Mouse (Mus musculus) myocyte (in vitro differentiated cells): ENCODE measurements around the gene Celf2. TPM values are rescaled to one million over a fixed set of nuclear protein-coding genes. Genes with fewer than 3 reads are reported as not detected.
"Not testable (repeated sequence)": the region's sequence is repeated elsewhere in the genome, so short reads cannot be mapped to it uniquely, and the experiment has no call there.

ENCODE experiments used
- H3K27me3 ChIP-seq: one replicate; pipeline ENCODE4 v1.6.1; 2011; ENCODE audit not compliant: control insufficient read depth, insufficient read depth, insufficient read length
- H3K36me3 ChIP-seq: one replicate; pipeline ENCODE4 v1.6.1; 2011; ENCODE audit not compliant: control insufficient read depth, insufficient read depth
- H3K4me2 ChIP-seq: one replicate; pipeline ENCODE4 v1.6.1; 2011; ENCODE audit warnings: low read depth, control low read depth
- H3K4me3 ChIP-seq: one replicate; pipeline ENCODE4 v1.5.1; 2011; ENCODE audit warnings: mild to moderate bottlenecking, control low read depth, moderate library complexity
- H3K79me2 ChIP-seq: one replicate; pipeline ENCODE4 v1.6.1; 2011; ENCODE audit not compliant: control insufficient read depth, insufficient read depth
- H3ac ChIP-seq: one replicate; pipeline ENCODE4 v1.6.1; 2011; ENCODE audit not compliant: control insufficient read depth, insufficient read length
- CEBPB ChIP-seq: IDR thresholded peaks from 2 replicates; pipeline ENCODE4 v1.6.1; 2011; ENCODE audit warnings: mild to moderate bottlenecking, moderate library complexity; ENCODE audit not compliant: poor library complexity, insufficient read depth, severe bottlenecking
- E2F4 ChIP-seq: IDR thresholded peaks from one replicate; pipeline ENCODE4 v1.6.1; 2011; ENCODE audit warnings: mild to moderate bottlenecking, control low read depth, moderate library complexity; ENCODE audit not compliant: insufficient read depth
- MAX ChIP-seq: IDR thresholded peaks from one replicate; pipeline ENCODE4 v1.6.1; 2011; ENCODE audit warnings: low read depth, mild to moderate bottlenecking, control low read depth
- MYOD1 ChIP-seq, 3 experiments: IDR thresholded peaks; one replicate each; pipeline ENCODE4 v1.6.1; 2011; ENCODE audit warnings: control low read depth in 2 of 3, low read depth in 2 of 3, mild to moderate bottlenecking in 2 of 3, moderate library complexity in 1 of 3; ENCODE audit not compliant: insufficient read length in 2 of 3, control insufficient read depth in 1 of 3
- MYOG ChIP-seq, 3 experiments: IDR thresholded peaks; one replicate each; pipeline ENCODE4 v1.6.1; 2011; ENCODE audit warnings: control low read depth in 2 of 3, low read depth in 2 of 3, mild to moderate bottlenecking in 2 of 3; ENCODE audit not compliant: insufficient read length in 2 of 3, control insufficient read depth in 1 of 3, insufficient read depth in 1 of 3
- POLR2A ChIP-seq: IDR thresholded peaks from one replicate; pipeline ENCODE4 v1.6.1; 2011; ENCODE audit warnings: low read depth, mild to moderate bottlenecking, control low read depth, moderate library complexity; ENCODE audit not compliant: insufficient read length
- POLR2AphosphoS2 ChIP-seq: IDR thresholded peaks from one replicate; pipeline ENCODE4 v1.6.1; 2011; ENCODE audit warnings: low read depth, control low read depth; ENCODE audit not compliant: insufficient read length
- REST ChIP-seq: IDR thresholded peaks from one replicate; pipeline ENCODE4 v1.6.1; 2011; ENCODE audit warnings: mild to moderate bottlenecking, control low read depth, moderate library complexity; ENCODE audit not compliant: insufficient read depth, insufficient read length
- SRF ChIP-seq: IDR thresholded peaks from one replicate; pipeline ENCODE4 v1.6.1; 2011; ENCODE audit warnings: low read depth; ENCODE audit not compliant: control insufficient read depth, insufficient read length
- TCF12 ChIP-seq: IDR thresholded peaks from one replicate; pipeline ENCODE4 v1.6.1; 2011; ENCODE audit warnings: mild to moderate bottlenecking, control low read depth; ENCODE audit not compliant: poor library complexity, insufficient read depth, severe bottlenecking
- TCF3 ChIP-seq: IDR thresholded peaks from one replicate; pipeline ENCODE4 v1.6.1; 2011; ENCODE audit warnings: low read depth, control low read depth; ENCODE audit not compliant: insufficient read length
- USF1 ChIP-seq: IDR thresholded peaks from one replicate; pipeline ENCODE4 v1.6.1; 2011; ENCODE audit warnings: low read depth, mild to moderate bottlenecking, control low read depth, moderate library complexity
- polyA plus RNA-seq: library from polyadenylated mRNA; unstranded; fragments of >200 nt; fragmentation: generic; extraction: Trizol; gene quantifications from one replicate; pipeline ENCODE4 v1.2.1, GENCODE M21; 2012; ENCODE audit warnings: missing spikeins

The Celf2 gene
- polyA plus RNA-seq, 1 experiment = 30.1 TPM

DNA sequence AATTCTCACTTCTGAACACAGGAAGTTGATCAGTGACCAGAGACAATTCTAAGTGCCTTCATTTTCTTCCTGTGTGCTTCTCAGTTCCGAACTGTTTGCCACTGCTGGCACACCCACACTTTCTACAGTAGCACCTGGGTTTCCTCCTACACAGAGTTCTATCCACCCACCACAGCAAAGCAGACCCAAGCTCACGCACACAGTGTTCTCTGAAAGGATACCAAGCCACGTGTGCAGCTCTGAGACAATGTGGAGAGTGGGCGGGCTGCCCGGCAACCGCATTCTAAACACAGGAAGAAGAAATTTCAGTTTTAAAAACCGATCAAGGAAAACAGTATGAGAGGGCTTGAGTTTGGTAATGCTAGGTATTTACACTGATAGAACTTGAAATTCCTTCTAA, 239.3 kb downstream of the Celf2 start:
- Histone ChIP-seq H3K4me3 (no peak overlapping the region), H3K36me3 (no peaks in the 10 kb centered on the region), H3K79me2 (no peaks in the 10 kb centered on the region), H3K27me3 (no peaks in the 10 kb centered on the region), H3K4me2 (no peak overlapping the region), H3ac (no peak overlapping the region)
- TF ChIP-seq REST (no peak), CEBPB (no peak), MYOG (IDR thresholded peaks at IDR 0.05; ENCODE audit: control insufficient read depth in 1 of 3, insufficient read depth in 1 of 3, insufficient read length in 2 of 3, low read depth in 2 of 3) (no peak), USF1 (no peak), POLR2AphosphoS2 (no peak), MAX (no peak), MYOD1 (IDR thresholded peaks at IDR 0.05; ENCODE audit: control insufficient read depth in 1 of 3, insufficient read length in 2 of 3, low read depth in 2 of 3) (no peak), TCF12 (no peak)

DNA sequence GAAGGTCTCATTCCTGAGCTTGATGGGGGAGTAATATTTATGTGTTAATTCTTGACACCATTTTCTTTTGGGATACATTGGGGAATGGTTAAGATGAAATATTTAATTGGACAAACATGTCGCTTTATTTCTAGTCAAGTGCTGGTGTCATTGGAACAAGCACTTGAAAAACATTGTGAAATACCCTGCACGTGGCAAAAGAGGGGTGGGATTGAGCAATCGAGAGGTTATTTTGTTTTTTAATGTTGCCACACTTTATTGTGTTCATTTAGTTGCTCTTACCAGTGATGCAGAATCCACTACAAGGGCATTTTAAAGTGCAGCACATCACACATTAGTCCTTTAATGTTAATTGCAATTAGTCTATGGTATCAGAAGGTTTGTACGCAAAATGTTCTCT, 242.2 kb downstream of the Celf2 start:
- TF ChIP-seq MYOG (IDR thresholded peaks at IDR 0.05; ENCODE audit: control insufficient read depth in 1 of 3, insufficient read depth in 1 of 3, insufficient read length in 2 of 3, low read depth in 2 of 3) (no peak), MYOD1 (IDR thresholded peaks at IDR 0.05; ENCODE audit: control insufficient read depth in 1 of 3, insufficient read length in 2 of 3, low read depth in 2 of 3) (no peak), SRF (no peak), TCF3 (no peak), TCF12 (no peak), CEBPB (no peak), POLR2A (no peak), MAX (no peak), E2F4 (no peak), POLR2AphosphoS2 (no peak)

DNA sequence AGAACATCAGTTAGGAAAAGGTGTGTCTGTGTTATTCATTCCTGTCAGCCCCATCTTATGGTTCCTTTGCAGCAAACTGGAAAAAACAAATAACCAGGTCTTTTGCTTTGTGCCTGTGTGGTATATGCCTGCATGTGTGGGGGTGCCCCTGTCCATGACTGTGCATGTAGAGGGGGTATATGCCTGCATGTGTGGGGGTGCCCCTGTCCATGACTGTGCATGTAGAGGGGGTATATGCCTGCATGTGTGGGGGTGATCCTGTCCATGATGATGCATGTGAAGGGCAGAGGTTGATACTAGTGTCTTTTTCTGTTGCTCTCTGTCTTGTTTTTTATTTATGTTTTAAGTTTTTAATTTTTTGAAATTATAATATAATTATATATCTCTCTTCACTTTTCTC, 246.7 kb downstream of the Celf2 start:
- H3K36me3 ChIP-seq, H3ac ChIP-seq, H3K27me3 ChIP-seq, H3K4me2 ChIP-seq, H3K4me3 ChIP-seq, H3K79me2 ChIP-seq: not testable (repeated sequence)

More for the DNA sequence above, 242.2 kb downstream of the Celf2 start:
- Histone ChIP-seq H3K27me3 (no peaks in the 10 kb centered on the region), H3K4me3 (no peak overlapping the region), H3K79me2 (no peaks in the 10 kb centered on the region), H3K36me3 (no peaks in the 10 kb centered on the region), H3ac (no peak overlapping the region), H3K4me2 (no peak overlapping the region)

DNA sequence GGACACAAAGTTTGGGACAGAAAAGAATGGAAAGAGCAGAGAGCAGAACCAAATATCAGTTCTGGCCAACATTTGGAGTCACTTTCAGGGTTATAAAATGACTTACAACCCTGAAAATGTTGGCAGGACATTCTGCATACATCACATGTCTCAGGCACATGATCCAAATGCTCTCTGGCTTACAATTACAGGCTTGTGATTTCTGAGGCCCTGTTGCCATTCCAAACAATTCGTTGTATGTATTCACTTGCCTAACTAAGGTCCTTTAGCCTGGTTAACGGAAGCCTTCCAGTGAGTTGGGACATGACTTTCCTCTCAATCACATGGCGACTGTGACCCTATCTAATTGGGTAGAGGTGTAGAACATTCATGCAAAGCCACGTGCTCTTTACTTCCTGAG, 249.2 kb downstream of the Celf2 start:
- Histone ChIP-seq H3K4me3 (no peak overlapping the region), H3K36me3 (no peaks in the 10 kb centered on the region), H3K4me2 (no peak overlapping the region), H3K79me2 (no peaks in the 10 kb centered on the region), H3K27me3 (no peaks in the 10 kb centered on the region), H3ac (no peak overlapping the region)
- TF ChIP-seq TCF12 (no peak), E2F4 (no peak), MAX (no peak), MYOD1 (IDR thresholded peaks at IDR 0.05; ENCODE audit: control insufficient read depth in 1 of 3, insufficient read length in 2 of 3, low read depth in 2 of 3) (no peak), POLR2AphosphoS2 (no peak), REST (no peak), POLR2A (no peak)

DNA sequence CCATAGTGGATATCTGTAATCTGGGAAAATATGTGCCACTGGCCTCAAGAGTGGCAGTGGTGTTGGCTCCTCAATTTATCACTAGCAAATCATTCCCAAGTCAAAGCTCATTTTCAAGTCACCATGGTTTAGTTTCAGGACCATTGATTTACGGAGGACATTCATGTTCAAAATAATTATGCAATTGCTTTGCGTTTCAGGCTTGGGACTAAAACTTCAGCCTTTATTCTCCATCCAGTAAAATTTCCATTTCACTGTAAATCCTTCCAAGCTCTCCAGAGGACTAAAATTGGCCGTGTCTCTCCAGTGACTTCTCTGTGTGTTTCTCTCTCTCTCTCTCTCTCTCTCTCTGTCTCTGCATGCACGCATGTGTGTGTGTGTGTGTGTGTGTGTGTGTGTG, 249.7 kb downstream of the Celf2 start:
- no peak overlapping the region for H3K4me3 ChIP-seq
- H3K27me3 ChIP-seq = no peaks in the 10 kb centered on the region
- TF ChIP-seq POLR2AphosphoS2 (no peak), POLR2A (no peak), MYOG (IDR thresholded peaks at IDR 0.05; ENCODE audit: control insufficient read depth in 1 of 3, insufficient read depth in 1 of 3, insufficient read length in 2 of 3, low read depth in 2 of 3) (no peak), REST (no peak), SRF (no peak), TCF12 (no peak), E2F4 (no peak), MAX (no peak), USF1 (no peak), MYOD1 (IDR thresholded peaks at IDR 0.05; ENCODE audit: control insufficient read depth in 1 of 3, insufficient read length in 2 of 3, low read depth in 2 of 3) (no peak), TCF3 (no peak), CEBPB (no peak)
- no peaks in the 10 kb centered on the region for H3K79me2 ChIP-seq
- H3K4me2 ChIP-seq = no peak overlapping the region
- H3K36me3 ChIP-seq = no peaks in the 10 kb centered on the region
- H3ac ChIP-seq = no peak overlapping the region
